Mouse (Mus musculus): ENCODE data around the gene Pde11a.

Gene Pde11a

GRCm38 (mm10) chr2:76162822-76163221 is 175.8 kb downstream of the Pde11a start:
- peak in 1 of 2 experiments; percentile 1 for DNase-seq (ENCODE audit: low spot score in 2 of 2)

GRCm38 (mm10) chr2:76158973-76159372 is 179.6 kb downstream of the Pde11a start:
- no peak for DNase-seq (ENCODE audit: low spot score in 2 of 2)

- no peak for DNase-seq (ENCODE audit: low spot score in 2 of 2)
Observed at GRCm38 (mm10) chr2:76141136-76141535, 197.4 kb downstream of the Pde11a start.

GRCm38 (mm10) chr2:76132983-76133382 is 205.6 kb downstream of the Pde11a start:
- DNase-seq (ENCODE audit: low spot score in 2 of 2): no peak

- no peak for DNase-seq (ENCODE audit: low spot score in 2 of 2)
Observed at GRCm38 (mm10) chr2:76129933-76130627, 208.5 kb downstream of the Pde11a start.

- no peak for DNase-seq (ENCODE audit: low spot score in 2 of 2)
Observed at GRCm38 (mm10) chr2:76129058-76129437, 209.5 kb downstream of the Pde11a start.

- no peak for DNase-seq (ENCODE audit: low spot score in 2 of 2)
Observed at GRCm38 (mm10) chr2:76128105-76129057, 210.2 kb downstream of the Pde11a start.

GRCm38 (mm10) chr2:76126651-76127050 is 211.9 kb downstream of the Pde11a start:
- no peak for DNase-seq (ENCODE audit: low spot score in 2 of 2)

GRCm38 (mm10) chr2:76124821-76125220 is 213.8 kb downstream of the Pde11a start:
- DNase-seq (ENCODE audit: low spot score in 2 of 2): peak; percentile 21 to 48

GRCm38 (mm10) chr2:76122167-76122566 is 216.4 kb downstream of the Pde11a start:
- no peak for DNase-seq (ENCODE audit: low spot score in 2 of 2)

- DNase-seq (ENCODE audit: low spot score in 2 of 2): no peak
Observed at GRCm38 (mm10) chr2:76119848-76120247, 218.7 kb downstream of the Pde11a start.

GRCm38 (mm10) chr2:76118491-76118890 is 220.1 kb downstream of the Pde11a start:
- DNase-seq (ENCODE audit: low spot score in 2 of 2): no peak

- no peak for DNase-seq (ENCODE audit: low spot score in 2 of 2)
Observed at GRCm38 (mm10) chr2:76117219-76117618, 221.4 kb downstream of the Pde11a start.

- peak; percentile 69 to 71 for DNase-seq (ENCODE audit: low spot score in 2 of 2)
Observed at GRCm38 (mm10) chr2:76115696-76116095, 222.9 kb downstream of the Pde11a start.

GRCm38 (mm10) chr2:76114734-76115133 is 223.8 kb downstream of the Pde11a start:
- DNase-seq (ENCODE audit: low spot score in 2 of 2): peak in 1 of 2 experiments; percentile 20

GRCm38 (mm10) chr2:76109653-76110052 is 228.9 kb downstream of the Pde11a start:
- DNase-seq (ENCODE audit: low spot score in 2 of 2): no peak

GRCm38 (mm10) chr2:76101889-76102602 is 236.5 kb downstream of the Pde11a start:
- no peak for DNase-seq (ENCODE audit: low spot score in 2 of 2)

- DNase-seq (ENCODE audit: low spot score in 2 of 2): no peak
Observed at GRCm38 (mm10) chr2:76100597-76100996, 238.0 kb downstream of the Pde11a start.

- no peak for DNase-seq (ENCODE audit: low spot score in 2 of 2)
Observed at GRCm38 (mm10) chr2:76099726-76100347, 238.7 kb downstream of the Pde11a start.

GRCm38 (mm10) chr2:76098381-76098780 is 240.2 kb downstream of the Pde11a start:
- no peak for DNase-seq (ENCODE audit: low spot score in 2 of 2)

- no peak for DNase-seq (ENCODE audit: low spot score in 2 of 2)
Observed at GRCm38 (mm10) chr2:76097847-76098246, 240.7 kb downstream of the Pde11a start.

GRCm38 (mm10) chr2:76097284-76097683 is 241.3 kb downstream of the Pde11a start:
- DNase-seq (ENCODE audit: low spot score in 2 of 2): no peak

All from frontal cortex, postnatal 36 days (tissue).